Mouse (Mus musculus): ENCODE measurements around the gene Hps4.

Gene Hps4

DNA sequence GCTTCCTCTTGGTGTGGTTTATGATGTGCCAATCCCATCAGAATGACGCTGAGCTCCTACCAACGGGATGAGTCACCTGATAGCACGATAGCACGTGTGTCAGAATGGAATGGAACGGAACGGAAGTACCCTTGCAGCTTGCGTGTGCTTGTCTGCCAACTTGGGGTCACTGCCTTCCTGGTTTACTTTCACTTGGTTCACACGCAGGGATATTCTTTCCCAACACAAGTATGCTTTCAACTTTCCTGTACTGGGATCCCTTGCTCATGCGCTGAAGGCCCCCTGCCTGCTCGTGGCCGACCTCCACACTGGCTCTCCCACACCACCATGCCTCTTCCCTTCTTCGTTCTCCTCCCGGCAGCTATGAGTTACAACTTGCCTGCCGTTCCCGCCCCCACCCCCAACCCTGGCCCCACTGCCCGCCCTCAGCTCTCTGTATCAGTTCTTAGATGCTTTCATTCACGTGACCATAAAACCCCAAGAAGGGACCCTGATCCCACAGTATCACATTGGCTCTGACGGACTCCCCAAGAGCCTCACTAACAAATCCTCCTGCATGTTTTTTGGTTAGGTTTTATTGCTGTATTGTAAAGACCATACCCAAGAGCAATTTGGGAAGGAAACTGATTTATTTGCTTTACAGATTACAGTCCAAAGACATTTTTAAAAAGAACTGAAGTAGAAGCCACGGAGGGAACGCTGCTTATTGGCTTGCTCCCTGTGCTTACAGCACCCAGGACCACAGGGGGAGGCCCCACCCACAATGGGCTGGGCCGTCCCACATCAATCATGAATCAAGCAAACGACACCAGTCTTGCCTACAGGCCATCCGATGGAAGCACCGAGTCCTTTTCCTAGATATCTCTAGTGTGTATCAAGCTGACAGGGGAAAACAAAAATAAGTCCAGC is 18.0 kb upstream of the Hps4 start:
- DNase-seq = peak; percentile 41 to 77

DNA sequence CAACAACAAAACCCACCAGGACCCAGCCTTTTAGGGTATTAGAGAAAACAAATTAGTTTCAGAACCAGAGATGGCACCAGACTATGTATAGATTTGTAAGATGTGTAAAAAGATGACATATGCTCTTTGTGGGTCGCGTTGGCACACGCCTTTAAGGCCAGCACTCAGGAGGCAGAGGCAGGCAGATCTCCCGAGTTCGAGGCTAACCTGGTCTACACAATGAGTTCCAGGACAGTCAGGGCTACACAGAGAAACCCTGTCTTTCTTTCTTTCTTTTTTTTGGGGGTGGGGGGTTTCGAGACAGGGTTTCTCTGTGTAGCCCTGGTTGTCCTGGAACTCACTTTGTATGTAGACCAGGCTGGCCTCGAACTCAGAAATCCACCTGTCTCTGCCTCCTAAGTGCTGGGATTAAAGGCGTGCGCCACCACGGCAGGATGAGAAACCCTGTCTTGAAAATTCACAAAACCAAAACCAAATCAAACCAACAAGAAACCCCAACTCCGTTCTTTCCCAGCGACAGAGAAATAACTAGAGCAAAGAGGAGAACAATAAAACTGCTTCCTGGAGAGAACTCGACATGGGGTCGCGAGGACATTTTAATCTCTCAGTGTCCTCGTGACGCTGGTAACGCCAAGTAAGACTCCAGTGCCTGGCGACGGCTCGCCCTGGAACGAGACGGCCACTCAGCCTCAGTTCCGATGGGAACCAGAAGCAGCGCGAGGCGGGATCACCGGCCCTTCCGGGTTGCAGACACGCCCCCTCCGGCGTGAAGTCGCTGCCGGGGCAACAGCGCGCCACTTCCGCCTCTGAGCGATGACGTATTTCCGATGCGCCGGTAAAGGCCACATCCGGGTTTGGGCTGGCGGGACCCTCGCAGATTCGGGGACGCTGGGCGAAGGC is 17.1 kb upstream of the Hps4 start, which contains the start of gene Tfip11:
TSS of gene Tfip11 (plus strand) at position 813 of the 900 bp plus-strand sequence.
- peak; percentile 97 to 98 for DNase-seq

DNA sequence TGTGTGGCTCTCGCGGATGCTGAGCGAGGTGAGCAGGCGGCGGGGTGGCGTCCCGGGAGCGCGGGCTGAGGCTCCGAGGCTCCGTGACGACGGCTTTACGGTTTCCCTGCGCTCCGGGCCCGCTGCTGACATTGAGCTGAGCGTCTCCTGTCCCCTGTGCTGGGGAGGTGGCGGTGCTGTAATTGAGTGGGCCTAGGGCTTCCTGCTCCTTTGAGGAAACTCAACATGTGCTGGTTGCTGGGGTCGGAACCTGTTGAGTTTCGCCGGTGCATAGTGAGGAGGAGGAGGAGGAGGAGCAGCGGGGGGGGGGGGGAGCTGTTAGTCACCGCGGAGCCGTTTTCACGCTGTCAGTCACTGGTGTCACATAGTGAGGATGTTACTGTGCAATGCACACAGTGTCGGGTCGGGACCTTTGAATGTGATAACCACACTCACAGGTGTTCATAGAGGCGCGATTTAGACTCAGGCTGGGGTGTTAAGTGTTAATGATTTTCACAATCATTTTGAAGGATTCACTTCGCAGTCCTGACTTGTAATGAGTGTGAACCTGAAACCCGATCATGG is 16.4 kb upstream of the Hps4 start:
- DNase-seq = no peak

DNA sequence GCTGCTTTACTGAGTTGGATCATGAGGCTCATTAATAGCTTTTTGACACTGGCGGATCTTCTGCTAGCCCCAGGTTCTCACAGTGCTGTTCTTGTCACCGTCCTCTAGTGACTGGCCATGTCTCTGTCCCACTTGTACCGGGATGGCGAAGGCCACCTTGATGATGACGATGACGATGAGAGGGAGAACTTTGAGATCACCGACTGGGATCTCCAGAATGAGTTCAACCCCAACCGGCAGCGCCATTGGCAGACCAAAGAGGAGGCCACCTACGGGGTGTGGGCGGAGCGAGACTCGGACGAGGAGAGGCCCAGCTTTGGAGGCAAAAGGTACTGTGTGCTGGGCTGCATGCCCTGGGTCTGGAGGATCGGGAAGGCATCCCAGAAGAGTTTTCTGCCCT is 15.0 kb upstream of the Hps4 start:
- DNase-seq = no peak

DNA sequence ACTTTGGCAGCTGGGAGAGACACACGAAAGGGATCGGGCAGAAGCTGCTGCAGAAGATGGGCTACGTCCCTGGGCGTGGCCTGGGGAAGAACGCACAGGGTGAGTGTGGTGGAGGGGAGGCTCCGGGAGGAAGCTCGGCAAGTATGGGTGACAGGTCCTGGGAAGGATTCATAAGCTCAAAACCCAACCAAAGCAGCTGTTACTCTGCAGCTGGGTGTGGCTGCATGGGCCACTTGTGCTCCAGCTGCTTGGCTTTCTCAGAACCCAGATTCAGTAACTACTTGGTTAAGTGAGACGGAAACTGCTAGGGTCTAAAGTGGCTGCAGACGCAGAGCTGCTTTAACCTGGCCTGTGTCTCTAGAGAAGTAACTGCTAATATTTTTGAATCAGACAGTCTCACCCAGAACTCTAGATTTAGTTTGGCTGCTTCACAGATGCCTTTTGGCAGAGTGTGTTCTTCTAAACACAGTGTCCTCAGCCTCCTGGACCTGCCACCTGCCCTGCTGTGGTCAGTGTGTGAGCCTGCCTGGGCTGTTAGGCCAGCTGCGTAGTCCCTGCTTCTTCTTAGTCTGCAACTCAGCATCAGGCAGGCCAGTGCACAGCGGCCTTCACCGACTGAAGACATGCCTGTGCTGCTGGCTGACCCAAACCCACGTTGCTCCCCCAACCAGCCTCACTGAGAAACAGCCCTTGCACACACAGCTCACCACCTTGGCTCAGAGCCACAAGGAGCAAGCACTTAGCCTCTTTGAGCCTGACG is 12.9 kb upstream of the Hps4 start:
- DNase-seq = no peak

DNA sequence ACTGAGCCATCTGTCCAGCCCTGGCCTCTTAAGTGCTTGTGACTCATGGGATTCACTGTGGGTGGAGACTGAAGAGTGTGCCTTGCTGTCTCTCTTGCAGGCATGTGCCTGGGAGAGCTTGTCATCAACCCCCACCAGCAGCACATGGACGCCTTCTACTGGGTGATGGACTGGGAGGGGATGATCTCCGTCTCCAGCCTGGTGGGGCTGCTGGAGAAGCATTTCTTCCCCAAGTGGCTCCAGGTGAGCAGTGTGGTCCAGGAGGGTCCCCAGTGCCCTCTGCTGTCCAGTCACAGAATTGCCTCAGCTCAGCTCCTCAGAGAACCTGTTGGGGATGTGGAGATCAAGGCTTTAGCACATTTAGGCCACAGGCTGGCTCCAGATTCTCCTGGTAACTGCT is 7.4 kb upstream of the Hps4 start:
- DNase-seq = peak; percentile 68 to 71

DNA sequence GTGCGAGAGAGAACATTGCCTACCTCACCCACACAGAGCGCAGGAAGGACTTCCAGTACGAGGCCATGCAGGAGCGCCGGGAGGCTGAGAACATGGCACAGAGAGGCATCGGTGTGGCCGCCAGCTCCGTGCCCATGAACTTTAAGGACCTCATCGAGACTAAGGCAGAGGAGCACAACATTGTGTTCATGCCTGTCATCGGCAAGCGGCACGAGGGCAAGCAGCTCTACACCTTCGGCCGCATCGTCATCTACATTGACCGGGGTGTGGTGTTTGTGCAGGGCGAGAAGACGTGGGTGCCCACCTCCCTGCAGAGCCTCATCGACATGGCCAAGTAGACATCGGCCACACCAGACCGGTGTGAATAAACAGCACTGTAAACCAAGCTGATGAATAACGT is 5.9 kb upstream of the Hps4 start:
- no peak for DNase-seq

DNA sequence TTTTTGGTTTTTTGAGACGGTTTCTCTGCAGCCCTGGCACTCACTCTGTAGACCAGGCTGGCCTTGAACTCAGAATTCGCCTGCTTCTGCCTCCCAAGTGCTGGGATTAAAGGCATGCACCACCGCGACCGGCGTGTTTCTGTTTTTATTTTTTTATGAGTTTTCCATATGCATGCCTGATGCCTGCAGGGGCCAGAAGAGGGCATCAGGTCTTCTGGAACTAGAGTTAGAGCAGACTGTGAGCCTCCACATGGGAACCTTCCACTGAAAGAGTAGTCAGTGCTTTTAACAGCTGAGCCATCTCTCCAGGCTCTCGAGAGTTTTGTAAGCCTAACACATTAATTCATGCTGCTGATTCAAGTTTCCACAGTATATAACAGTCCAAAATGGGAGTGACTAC is 3.7 kb upstream of the Hps4 start:
- DNase-seq = no peak

DNA sequence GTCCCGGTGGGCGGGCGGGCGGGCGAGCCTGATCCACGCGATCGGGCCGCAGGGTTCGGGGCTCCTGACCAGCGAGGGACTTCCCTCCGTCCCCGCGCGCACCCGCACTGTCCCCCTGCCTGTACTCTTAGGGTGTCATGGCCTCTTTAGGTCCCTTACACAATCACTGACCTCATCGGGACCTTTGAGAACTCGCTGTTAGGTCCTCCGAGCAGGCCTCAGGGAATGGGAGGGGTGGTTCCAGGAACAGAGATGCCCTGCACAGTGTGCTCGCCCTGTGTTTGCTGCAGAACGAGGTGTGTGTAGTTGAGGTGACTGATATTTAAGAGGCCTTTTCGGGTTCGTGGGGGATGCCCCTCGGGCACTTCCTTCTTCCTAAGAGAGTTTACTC is 317 bp downstream of the Hps4 start:
- DNase-seq = no peak

DNA sequence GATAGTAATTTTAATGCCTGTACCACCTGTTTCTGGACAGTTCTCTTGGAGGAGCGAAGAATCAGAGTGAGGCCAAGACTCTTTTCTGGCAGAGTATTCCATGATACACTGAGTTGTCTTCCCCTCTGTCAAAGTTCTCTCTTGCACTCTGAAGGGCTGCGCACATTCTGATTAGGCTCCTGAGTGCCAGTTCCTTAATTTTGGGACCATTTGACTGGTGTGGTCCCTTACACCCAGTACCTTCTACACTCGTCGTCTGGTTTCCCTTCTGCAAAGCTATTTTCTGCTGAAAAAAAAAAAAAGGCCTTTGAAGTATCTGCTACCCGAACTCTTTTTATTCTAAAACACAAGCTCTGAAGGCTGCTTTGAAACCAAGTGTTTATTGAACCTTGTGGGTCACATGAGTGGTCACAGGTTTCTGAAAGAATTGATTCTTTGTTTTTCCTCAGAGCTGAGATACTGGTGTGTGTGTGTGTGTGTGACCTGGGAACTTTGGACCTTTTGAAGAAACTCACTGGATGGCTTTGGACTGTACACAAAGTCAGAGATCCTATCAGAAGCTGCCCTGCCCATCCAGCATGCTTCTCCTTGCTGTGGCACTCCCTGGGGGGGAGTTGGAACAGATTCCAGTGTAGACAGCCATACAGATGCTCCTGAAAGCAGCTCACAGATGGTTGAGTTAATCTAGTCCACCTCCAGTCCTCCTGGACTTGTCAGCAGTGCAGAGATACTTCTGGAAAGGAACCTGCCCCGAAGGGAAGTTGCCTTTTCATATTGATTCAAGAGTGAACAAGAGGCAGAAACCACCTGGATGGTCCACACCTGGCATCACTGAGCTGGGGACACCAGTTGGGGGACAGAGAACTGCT is 1.4 kb downstream of the Hps4 start:
- DNase-seq = peak; percentile 34 to 69

DNA sequence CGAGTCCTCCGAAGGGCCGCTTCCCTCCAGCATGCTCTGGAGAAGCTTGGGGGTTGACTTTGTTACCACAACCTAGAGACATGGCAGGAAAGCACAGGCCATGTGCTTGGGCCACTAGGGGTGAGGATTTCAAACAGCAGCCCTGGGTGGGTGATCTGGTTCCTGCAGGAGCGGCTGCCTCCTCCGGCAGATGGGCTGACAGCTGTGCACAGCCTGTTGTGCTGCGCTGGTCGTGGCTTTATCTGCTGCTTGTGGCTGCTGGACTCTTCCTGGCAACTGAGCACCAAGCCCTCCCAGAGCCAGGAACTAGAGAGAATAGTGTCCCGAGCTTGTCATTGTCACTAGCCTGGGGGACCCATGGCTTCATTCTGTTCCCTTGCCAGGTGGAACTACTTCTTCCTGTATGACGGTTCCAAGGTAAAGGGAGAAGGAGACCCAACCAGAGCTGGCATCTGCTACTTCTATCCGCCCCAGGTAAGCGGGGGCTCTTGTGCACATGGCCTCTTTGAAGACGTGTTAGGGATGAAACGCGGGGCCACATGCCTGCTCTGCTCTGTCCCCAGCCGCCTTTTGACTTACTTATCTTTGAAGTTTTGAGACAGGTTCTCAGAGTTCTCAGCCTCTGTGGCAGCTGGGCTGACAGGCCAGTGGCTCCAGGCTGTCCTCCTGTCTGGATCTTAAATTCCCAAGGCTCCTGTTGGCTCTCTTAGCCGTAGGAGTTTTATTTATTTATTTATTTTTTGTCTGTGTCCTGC is 3.5 kb downstream of the Hps4 start:
- DNase-seq = no peak

DNA sequence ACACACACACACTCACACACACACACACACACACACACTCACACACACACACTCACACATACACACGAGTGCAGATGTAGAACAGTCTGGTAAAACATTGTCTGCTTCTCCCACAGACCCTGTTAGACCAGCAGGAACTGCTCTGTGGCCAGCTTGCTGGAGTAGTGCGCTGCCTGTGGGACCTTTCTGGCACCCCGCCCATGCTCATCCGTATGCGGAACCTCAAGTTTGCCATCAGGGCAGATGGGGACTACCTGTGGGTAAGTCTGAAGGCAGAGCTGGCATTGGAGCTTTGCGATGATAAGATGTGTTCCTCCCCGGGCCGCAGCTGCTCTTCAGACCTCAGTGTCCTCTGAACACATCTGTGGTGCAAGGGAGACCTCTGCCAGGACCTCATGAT is 6.3 kb downstream of the Hps4 start:
- DNase-seq = no peak

DNA sequence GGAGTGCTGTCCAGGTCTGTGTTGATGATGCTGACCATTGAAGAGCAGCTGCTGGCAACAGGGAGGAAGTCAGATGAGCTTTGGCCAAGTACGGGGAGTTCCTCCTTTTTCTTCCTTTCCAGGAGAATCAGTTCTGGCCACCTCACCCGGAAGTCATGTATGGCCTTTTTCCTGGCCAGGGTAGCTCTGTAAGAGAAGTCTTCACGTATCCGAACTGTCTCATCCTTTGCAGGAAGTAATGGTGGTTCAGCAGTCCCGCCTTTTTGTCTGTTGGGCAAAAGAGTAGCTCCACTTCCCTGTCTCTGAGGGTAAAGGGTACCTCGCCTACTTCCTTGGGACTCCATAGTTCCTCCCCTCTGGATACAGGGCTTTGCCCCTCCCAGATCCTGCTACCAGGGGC is 12.6 kb downstream of the Hps4 start:
- no peak for DNase-seq

DNA sequence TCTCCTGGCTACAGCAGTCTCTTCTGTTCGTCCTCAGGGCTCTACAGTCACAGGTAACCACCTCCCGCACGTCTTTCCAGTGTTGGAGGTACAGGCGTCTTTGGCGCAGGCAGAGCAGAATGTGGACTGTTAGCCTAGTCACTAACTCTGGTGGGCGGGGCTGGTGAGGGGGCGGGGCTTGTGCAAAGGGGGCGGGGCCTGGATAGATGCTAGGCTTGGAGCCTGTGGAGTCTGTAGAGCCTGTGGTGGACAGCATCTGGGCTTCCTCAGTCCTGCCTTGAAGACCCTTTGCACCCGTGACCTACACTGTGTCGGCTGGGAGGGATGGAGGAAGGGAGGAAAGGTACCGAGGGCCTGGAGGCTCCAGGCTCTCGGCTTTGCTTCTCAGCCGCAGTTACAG is 13.0 kb downstream of the Hps4 start, which contains the start of gene Gm6583:
TSS of gene Gm6583 (minus strand) at position 124 of the 400 bp plus-strand sequence.
- no peak for DNase-seq

DNA sequence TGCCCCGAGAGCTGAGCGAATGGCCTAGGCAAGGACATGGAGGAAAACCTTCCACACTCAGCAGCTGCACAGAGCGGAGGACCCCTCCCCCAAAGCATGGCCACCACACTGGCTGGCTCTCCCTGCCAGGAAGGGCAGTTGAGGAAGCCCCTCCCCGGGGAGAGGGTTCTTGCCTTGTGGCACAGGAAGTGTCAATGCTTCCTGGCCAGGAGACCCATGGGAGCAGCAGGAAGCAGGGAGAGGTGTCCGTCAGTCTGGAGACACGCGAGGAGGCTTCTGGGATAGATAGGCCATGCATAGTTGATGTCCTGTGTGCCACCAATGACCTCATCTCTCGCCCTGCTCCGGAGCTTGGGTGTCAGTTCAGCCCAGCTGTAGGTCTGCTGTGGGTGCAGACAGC is 13.4 kb downstream of the Hps4 start:
- DNase-seq = peak; percentile 17 to 64

DNA sequence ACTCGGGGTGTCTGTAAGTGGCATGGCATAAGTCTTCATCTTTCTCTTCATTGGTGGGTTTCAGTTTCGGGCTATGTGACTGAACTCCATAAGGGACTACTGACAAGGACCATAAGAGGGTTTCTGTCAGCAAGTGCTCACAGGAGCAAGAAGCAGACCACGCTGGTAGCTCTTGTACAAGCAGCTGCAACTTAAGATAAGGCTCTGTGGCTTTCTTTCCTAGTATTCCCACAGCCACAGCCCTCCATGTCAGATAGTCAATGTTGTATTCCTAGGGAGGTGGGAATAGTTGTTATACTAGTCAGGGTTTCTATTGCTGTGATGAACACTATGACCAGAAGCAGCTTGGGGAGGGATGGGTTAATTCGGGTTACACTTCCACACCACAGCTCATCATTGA is 16.6 kb downstream of the Hps4 start:
- DNase-seq = no peak

DNA sequence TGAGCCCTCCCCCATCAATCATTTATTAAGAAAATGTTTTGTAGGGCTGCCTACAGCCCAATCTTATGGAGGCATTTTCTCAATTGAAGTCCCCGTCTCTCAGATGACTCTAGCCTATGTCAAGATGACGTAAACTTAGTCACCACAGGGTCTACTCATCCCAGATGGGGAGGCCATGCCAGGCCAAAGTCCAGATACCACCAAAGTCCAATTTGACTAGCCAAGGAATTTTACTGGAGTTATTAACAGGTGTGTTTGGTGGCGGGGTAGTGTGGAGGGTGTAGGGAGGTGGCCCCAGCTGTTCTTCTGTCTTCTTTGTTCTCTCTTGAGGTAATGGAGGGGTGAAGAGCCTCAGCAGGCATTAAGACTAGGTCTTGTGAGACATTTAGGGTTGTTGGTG is 17.2 kb downstream of the Hps4 start:
- no peak for DNase-seq

DNA sequence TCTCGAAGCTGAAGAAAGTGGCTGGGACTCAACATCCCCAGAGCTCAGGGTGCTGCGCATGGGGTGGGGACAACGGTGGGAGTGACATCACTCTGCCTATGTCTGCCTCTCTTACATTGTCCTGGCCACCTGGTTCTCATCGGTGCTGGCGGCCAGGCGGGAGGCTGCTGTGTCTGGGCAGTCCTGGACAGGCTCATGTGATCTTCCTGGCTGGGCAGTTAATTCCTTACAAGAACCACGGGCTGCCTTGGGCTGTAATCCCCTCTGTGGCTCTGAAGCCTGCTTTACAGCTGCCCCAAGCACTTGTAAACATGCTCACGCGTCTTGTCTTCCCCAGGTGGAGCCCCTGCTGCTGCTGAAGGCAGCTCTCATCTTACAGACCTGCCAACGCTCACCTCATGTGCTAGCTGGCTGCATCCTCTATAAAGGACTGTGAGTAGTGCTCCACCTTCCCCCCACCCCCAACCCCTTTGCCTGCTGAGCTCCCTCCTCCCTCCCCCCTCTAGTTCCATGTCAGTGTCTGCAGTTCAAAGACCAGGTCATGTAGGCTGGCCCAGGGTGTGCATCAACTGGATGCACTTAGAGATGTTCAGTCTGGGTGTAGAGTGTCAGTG is 21.4 kb downstream of the Hps4 start:
- no peak for DNase-seq

DNA sequence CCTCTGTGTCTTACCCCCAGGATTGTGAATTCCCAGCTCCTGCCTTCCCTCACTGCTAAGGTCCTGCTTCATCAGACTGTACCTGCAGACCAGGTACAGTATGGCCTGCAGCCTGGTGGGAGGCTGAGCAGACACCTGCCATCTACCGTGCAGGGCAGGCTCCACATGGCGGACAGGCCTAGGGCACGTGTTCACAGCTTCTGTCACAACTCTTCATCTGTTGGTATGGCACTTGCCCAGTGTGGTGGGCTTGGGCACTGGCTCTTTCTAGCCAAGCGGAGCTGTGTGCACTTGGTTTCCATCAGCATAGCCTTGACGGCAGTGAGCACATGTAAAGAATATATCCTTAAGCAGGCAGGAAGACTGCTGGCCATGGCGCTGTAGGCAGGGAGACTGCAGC is 24.0 kb downstream of the Hps4 start:
- no peak for DNase-seq

DNA sequence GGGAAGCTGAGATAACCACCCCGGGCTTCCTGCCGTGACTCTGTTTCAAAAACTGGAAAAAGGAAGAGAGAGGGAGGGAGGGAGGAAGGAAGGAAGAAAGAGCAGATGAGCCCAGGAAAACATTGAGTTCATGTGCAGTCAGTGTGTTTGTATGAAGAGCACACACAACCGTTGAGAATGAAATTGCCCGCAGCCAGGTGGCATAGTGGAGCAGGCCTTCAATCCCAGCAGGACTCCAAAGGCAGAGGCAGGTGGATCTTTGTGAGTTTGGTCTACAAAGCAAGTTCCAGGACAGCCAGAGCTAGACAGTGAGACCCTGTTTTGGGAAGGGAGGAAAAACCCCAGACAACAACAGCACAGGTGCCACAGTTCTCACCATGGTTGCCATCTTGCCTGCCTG is 24.5 kb downstream of the Hps4 start:
- DNase-seq = no peak
